Mouse (Mus musculus) thymus, postnatal 36 days (tissue): ENCODE measurements around the gene Cep112.

Source experiments
- DNase-seq, 2 experiments: peaks; one replicate each; pipeline ENCODE4 v3.0.0; 2022; ENCODE audit warnings: mixed read lengths in 2 of 2

The Cep112 gene

GRCm38 (mm10) chr11:108449811-108450210 lies 24.8 kb downstream of the Cep112 start:
- DNase-seq = peak; percentile 53 to 57

- DNase-seq = no peak
These were observed 34.6 kb downstream of the Cep112 start for GRCm38 (mm10) chr11:108459599-108459998.

- no peak for DNase-seq
These were observed 39.1 kb downstream of the Cep112 start for GRCm38 (mm10) chr11:108464138-108464537.

GRCm38 (mm10) chr11:108464715-108465301 lies 39.8 kb downstream of the Cep112 start:
- DNase-seq = no peak

DNA sequence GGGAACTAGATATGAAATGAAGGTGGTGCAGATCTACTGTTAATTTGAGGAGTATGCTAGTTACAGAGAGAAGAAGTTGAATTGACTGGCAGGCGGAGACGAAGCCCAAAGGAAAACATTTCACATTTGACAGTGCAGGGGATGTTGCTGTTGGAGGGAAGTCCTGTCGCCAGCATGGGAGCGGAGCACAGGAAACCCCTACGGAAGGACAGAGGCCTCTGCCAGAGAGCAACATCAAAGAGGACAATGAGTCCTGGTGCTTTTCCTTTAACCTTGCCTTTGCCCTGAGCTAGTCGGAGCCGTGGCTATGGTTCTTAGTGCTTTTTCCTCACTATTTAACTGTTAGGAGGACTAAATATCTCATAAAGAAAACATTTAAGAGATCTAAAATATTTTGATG lies 50.7 kb downstream of the Cep112 start:
- DNase-seq = no peak

DNA sequence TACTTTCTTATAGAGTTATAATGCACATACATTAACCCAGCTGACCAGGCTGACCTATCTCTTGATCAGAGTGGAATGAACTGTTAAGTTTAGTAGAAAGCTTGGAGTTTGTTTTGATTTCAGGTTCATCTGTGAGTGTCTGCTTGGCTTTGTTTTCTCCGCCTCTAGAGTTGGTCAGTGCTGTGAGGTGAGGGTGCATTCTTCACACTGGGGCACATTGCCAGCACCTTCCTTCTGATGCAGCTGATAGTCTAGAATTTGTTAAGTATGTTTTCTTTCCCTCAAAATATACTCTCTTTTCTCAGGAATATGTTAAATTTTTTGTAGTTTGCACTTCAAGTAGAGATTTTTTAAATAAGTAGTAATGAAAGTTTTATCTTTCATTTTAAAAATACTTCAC lies 51.2 kb downstream of the Cep112 start:
- DNase-seq = no peak

DNA sequence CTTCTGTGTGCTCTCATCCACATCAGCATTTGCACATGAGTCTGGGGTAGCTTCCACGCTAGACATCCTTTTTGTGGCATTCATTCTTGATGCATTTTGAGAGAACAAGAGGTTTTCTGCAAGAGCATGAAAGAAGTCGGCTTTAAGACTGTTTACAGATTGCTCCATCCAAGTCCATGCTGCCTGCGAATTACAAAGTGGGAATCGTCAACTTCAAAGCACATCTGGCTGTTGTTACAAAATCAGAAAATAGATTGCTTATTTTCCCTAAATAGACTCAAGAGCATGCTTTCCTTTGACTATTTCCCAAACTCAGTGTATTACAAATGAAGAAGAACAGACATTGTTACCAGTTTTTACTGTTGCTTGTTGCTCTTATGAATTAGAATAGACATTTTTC lies 59.0 kb downstream of the Cep112 start:
- DNase-seq = no peak

DNA sequence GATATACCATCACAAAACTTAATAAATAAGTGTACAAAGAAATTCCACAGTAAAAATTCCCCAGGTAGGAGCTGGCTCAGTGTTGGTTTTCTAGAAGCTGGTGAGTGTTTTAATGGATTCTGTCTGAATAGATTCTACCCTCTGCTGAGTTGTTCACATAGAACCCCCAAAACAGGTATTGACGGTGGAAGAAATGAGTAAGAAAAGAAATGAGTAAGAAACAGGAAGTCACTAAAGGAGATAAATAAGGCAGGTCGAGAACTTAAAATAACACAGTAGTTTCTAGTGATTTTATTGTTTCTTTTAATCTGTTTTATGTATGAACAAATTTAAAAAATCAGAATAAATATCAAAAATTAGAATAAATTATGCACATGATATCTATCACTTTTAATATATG lies 63.3 kb downstream of the Cep112 start:
- no peak for DNase-seq

GRCm38 (mm10) chr11:108489863-108490262 lies 64.9 kb downstream of the Cep112 start:
- no peak for DNase-seq

DNA sequence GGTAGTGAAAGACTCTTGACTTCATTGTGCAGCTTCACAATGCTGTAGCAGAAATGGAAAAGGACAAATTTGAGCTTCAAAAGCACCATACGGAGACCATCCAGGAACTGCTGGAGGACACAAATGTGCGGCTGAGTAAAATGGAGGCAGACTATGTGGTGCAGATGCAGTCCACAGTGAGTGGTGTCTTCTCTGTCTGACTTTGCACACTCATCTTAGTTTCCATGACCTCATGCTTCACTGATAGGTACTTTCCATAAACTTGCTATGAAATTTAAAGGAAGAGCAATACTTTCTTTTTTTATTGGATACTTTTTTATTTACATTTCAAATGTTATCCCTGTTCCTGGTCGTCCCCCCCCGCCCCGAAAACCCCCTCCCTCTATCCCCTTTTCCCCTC lies 83.2 kb downstream of the Cep112 start:
- DNase-seq = no peak

DNA sequence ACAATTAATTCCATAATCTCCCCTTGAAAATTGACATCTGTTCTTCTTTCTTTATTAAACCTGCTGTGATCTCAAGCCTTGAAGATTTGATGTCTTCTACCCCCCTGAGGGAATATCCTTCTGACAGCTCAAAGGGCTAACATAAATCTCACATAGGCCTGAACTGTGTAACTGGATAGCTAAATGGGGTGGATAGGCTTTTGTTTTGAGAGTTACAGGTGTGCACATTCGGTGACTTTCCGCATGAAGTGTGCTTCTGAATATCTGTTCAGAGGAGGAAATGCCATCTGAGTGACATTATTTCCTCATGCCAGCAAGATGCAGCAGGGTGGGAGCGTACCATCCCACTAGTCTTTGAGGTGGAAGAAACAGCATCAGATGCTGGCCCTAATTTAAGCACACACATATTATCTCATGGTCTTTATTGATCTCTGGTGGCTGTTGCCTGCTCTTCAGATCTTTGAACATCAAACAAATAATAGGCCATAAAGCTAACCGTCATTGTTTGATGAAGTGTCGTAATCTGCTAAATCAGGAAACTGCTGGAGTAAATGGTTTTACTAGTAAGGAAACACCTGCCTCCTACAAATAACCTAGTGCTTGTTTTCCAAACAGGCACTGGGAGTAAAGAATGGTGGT lies 102.9 kb downstream of the Cep112 start:
- DNase-seq = no peak

DNA sequence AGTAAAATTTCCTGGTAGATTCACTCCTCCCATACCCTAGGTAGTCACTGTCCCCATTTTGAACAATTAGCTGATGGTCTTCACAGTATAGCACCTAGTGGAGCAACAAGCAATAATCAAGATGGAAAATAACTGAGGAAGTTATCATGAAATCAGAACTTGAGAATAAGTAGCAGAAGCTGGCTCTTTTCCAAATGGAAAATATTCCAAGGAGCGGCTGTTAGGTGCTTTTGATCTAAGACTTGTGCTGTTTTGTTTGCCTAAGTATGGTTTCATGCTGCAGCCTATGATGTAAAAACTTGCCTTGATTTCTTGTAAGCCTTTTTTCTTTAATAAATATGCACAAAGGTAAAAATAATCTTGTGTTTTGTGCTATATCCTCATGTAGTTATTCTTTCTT lies 107.9 kb downstream of the Cep112 start:
- no peak for DNase-seq

DNA sequence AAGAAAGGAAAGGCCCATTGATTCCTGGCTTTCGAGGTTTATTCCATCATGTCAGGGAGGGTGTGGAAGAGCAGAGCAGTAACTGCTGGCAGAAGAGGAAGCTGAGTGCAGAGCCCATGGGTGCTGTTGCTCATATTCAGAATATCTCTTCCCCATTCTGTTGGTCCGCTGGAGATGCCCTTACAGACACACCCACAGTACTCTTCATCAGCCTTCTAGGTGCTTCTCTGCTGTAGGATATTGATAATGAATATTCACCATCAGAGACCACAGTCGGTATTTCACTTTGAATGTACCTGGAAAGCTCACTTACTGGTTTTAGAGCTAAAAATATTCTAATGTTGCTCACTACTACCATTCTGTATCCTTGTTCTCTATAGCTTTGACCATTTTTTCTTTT lies 109.0 kb downstream of the Cep112 start:
- no peak for DNase-seq

DNA sequence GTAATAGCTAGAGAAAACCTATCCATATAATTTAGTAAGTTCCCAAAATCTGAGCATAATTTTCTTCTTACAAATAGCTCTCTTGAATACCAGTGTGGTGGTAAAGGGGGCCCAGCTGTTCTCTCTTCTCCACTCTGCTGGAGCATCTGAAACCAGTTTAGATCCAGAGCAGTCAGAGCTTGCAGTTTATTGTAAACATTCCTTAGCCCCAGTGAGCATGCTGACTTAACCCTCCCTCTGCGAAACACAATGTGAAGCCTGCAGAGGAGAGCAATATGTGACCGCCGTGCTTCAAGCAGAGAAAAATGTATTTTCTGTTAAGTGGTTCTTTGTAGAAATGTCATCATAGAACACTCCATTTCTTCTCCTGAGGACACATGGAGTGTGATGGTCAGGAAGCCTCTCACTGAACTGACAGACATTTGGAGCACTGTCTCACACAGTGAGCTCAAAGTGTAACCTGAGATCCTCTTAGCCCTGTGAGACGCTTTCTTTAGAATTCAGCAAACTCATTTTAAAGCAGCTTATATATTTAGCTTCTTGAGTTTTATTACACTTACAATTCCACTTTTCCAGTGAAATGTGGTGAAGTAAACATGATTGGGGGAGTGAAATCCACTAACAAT lies 128.1 kb downstream of the Cep112 start:
- no peak for DNase-seq

DNA sequence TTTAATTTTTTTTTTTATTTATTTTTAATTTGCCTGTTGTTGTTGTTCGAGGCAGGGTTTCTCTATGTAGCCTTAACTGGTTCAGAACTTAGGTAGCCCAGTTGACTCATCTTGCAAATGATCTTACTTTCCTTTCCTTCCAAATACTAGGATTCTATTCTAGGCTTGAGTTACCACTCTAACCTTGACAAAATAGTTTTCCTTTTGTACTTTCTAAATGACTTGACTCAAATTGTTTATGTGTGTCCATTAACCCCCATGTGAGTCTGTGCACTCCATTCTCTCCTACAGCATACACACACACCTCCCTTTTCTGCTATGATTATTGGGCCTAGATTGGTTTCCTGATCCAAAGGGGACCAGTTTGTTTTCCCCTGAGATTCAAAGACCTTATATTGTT lies 128.9 kb downstream of the Cep112 start:
- DNase-seq = no peak

- DNase-seq = no peak
These were observed 133.6 kb downstream of the Cep112 start for GRCm38 (mm10) chr11:108558544-108558943.

- no peak for DNase-seq
These were observed 134.5 kb downstream of the Cep112 start for GRCm38 (mm10) chr11:108559506-108559905.

DNA sequence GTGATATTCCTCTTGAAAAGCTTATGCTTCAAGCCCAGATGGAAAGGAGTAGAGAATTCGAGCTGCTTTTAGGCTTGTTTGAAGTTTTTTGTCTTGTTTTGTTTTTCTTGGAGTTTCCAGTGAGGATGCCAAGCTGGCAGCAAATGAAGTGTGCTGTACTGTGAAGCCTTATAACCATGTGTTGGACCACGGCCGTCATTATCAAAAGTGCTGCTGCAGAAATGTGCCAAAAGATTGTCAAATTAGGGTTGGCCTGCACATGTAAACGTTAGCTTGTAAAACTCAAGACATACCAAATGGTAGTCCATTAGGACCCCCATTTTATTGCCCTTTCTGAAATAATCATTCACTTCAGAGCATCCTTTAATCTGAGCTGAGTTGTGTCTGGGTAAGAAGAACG lies 137.1 kb downstream of the Cep112 start:
- DNase-seq = no peak

DNA sequence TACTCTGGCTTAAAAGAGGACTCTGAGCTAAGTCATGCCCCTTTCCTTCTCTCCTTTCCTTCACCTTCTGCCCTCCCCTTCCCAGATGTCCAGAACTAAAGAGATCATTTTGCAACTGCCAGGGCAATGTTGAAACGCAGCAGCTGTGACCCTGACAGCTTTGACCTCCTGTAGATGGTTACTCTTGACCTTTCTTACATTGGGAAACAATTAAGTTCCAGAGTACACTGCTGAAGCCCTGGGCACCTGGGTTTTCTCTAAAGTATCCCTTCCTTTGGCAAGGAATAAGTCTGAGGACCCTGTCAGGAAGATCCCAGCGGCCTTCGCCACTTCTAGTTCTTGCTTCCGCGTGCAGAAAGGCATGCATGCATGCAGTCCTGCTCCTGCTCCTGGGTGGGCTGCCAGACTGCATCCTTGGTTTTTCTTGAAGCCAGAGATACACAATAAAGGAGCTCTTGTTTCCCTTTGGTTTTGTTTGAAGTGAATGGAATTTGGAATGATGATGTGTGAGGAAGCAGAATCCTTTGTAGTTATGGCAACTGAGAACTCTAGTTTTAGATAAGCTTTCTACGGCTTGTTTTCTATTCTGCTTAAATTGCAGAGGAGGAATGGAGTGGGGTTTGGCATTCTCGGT lies 161.7 kb downstream of the Cep112 start:
- DNase-seq = no peak

- DNase-seq = no peak
These were observed 168.4 kb downstream of the Cep112 start for GRCm38 (mm10) chr11:108593207-108593958.

- no peak for DNase-seq
These were observed 169.1 kb downstream of the Cep112 start for GRCm38 (mm10) chr11:108593959-108594579.

GRCm38 (mm10) chr11:108605301-108605700 lies 180.3 kb downstream of the Cep112 start:
- no peak for DNase-seq

DNA sequence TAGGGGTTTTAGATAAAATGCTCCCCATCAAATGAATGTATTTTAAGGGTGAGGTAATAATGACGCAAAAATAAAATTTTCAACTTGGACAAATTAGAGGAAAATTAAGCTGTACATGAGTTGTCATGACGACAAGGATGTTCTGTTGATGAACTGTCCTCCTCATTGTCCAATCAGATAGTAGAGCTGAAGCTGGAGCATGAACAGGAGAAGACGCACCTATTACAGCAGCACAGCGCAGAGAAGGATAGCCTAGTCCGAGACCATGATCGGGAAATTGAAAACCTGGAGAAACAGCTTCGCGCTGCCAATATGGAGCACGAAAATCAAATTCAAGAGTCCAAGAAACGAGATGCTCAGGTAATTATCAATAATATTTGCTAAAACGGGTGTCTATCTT lies 181.0 kb downstream of the Cep112 start:
- no peak for DNase-seq
